Mouse (Mus musculus) hindbrain, embryonic 16.5 days (tissue): ENCODE results near the gene Racgap1. TPM values are rescaled to one million over a fixed set of nuclear protein-coding genes. Genes with fewer than 3 reads are reported as not detected.
A peak's percentile ranks its signal among the peaks of the same experiment; 100 is the strongest.

Source experiments
- ATAC-seq: fragments of 200-750 bp; cut with Nextera tagmentation; 2 replicates; pipeline ENCODE4 v1.8.0; 2017; ENCODE audit warnings: moderate TSS enrichment, moderate library complexity
- H3K27ac ChIP-seq: fragments of 300-500 bp; sonication (generic); 2 replicates; pipeline ENCODE4 v1.5.1; 2014; ENCODE audit warnings: low read depth, mild to moderate bottlenecking, control low read depth, low read length, moderate library complexity
- H3K27me3 ChIP-seq: fragments of 300-500 bp; sonication (generic); replicated peaks from 2 replicates; pipeline ENCODE4 v1.6.1; 2014; ENCODE audit warnings: low read length; ENCODE audit not compliant: control insufficient read depth, insufficient read depth
- H3K36me3 ChIP-seq: fragments of 300-500 bp; sonication (generic); 2 replicates; pipeline ENCODE4 v1.6.1; 2014; ENCODE audit warnings: mild to moderate bottlenecking, low read length, moderate library complexity, mixed read lengths; ENCODE audit not compliant: control insufficient read depth, insufficient read depth
- H3K4me1 ChIP-seq: fragments of 300-500 bp; sonication (generic); 2 replicates; pipeline ENCODE4 v1.6.1; 2014; ENCODE audit warnings: low read depth, low read length; ENCODE audit not compliant: control insufficient read depth, insufficient read depth
- H3K4me2 ChIP-seq: fragments of 300-500 bp; sonication (generic); 2 replicates; pipeline ENCODE4 v1.6.1; 2014; ENCODE audit warnings: mild to moderate bottlenecking, low read length, control low read depth, moderate library complexity
- H3K4me3 ChIP-seq: fragments of 300-500 bp; sonication (generic); 2 replicates; pipeline ENCODE4 v1.5.1; 2014; ENCODE audit warnings: mild to moderate bottlenecking, low read length, control low read depth, moderate library complexity
- H3K9ac ChIP-seq: fragments of 300-500 bp; sonication (generic); 2 replicates; pipeline ENCODE4 v1.6.1; 2014; ENCODE audit warnings: low read depth, mild to moderate bottlenecking, control low read depth, low read length, moderate library complexity
- H3K9me3 ChIP-seq: fragments of 300-500 bp; sonication (generic); 2 replicates; pipeline ENCODE4 v1.6.1; 2014; ENCODE audit warnings: mild to moderate bottlenecking, low read length, moderate library complexity; ENCODE audit not compliant: control insufficient read depth
- WGBS: fragments of 180-500 bp; shearing (Covaris S2); extraction: QIAGEN DNeasy Blood & Tissue Kit; methylation state at CpG from one replicate; pipeline ENCODE4 v1.1.7; 2014; 5-methylcytosine and 5-hydroxymethylcytosine counted together
- polyA plus RNA-seq: library from polyadenylated mRNA; unstranded; fragments of >200 nt; fragmentation: Nextera tagmentation; extraction: Ambion mirVana; gene quantifications from 2 replicates; pipeline ENCODE4 v1.2.1, GENCODE M21; 2015

The Racgap1 gene
- polyA plus RNA-seq, 1 experiment from 2014 or later = 56.7 TPM

GRCm38 (mm10) chr15:99653876-99654275 is 2.4 kb upstream of the Racgap1 start:
- no peak overlapping the region for H3K27ac ChIP-seq
- no peak for ATAC-seq
- H3K4me2 ChIP-seq = peak overlapping the region; percentile 54
- H3K27me3 ChIP-seq = no peaks in the 10 kb centered on the region
- no peaks in the 10 kb centered on the region for H3K9me3 ChIP-seq
- peak overlapping the region; percentile 24 for H3K4me3 ChIP-seq
- no peaks in the 10 kb centered on the region for H3K36me3 ChIP-seq
- H3K4me1 ChIP-seq = peaks cover 25% of the 10 kb centered on the region
- whole genome bisulfite sequencing = 6% methylated on average over 20 of the region's 21 CpGs
- peak overlapping the region; percentile 24; the same call in 1 of the 2 replicates for H3K9ac ChIP-seq

GRCm38 (mm10) chr15:99653291-99653690 is 1.8 kb upstream of the Racgap1 start:
- Histone ChIP-seq H3K4me3 (peak overlapping the region; percentile 24; the same call in 1 of the 2 replicates), H3K36me3 (no peaks in the 10 kb centered on the region), H3K27ac (no peak overlapping the region), H3K9me3 (no peaks in the 10 kb centered on the region), H3K27me3 (no peaks in the 10 kb centered on the region), H3K4me1 (peaks cover 28% of the 10 kb centered on the region), H3K4me2 (peak overlapping the region; percentile 54), H3K9ac (peak overlapping the region; percentile 24; the same call in 1 of the 2 replicates)
- WGBS = 12% methylated on average over 8 of the region's 8 CpGs
- no peak for ATAC-seq

- peak overlapping the region; percentile 59 for H3K4me2 ChIP-seq
- no peaks in the 10 kb centered on the region for H3K27me3 ChIP-seq
- H3K9me3 ChIP-seq = no peaks in the 10 kb centered on the region
- WGBS = 80% methylated on average over 10 of the region's 10 CpGs
- peak overlapping the region; percentile 92 for H3K4me3 ChIP-seq
- H3K27ac ChIP-seq = peak overlapping the region; percentile 3; the same call in 1 of the 2 replicates
- H3K9ac ChIP-seq = 0 out of 2 replicates have a peak overlapping the region, but pooled peaks have one; percentile 46
- H3K4me1 ChIP-seq = peaks cover 38% of the 10 kb centered on the region
- H3K36me3 ChIP-seq = no peaks in the 10 kb centered on the region
- no peak for ATAC-seq
Measured at GRCm38 (mm10) chr15:99651984-99652872, 772 bp upstream of the Racgap1 start.

GRCm38 (mm10) chr15:99650304-99650703 is 1.2 kb downstream of the Racgap1 start:
- peaks cover 36% of the 10 kb centered on the region for H3K4me1 ChIP-seq
- WGBS = 54% methylated on average over 2 of the region's 2 CpGs

GRCm38 (mm10) chr15:99649067-99649761 is 2.2 kb downstream of the Racgap1 start:
- H3K4me1 ChIP-seq = peaks cover 43% of the 10 kb centered on the region
- WGBS = 18% methylated on average over 6 of the region's 6 CpGs
- peak overlapping the region; percentile 42 for H3K27ac ChIP-seq

More at GRCm38 (mm10) chr15:99650304-99650703, 1.2 kb downstream of the Racgap1 start:
- Histone ChIP-seq H3K9me3 (no peaks in the 10 kb centered on the region), H3K4me3 (peak overlapping the region; percentile 92), H3K27ac (no peak overlapping the region; the same call in 1 of the 2 replicates), H3K9ac (0 out of 2 replicates have a peak overlapping the region, but pooled peaks have one; percentile 5), H3K27me3 (no peaks in the 10 kb centered on the region), H3K36me3 (no peaks in the 10 kb centered on the region), H3K4me2 (peak overlapping the region; percentile 90)
- ATAC-seq = no peak

GRCm38 (mm10) chr15:99648326-99648725 is 3.1 kb downstream of the Racgap1 start:
- ATAC-seq = 0 out of 2 replicates have a peak, but pooled peaks have one; percentile 15
- peaks cover 38% of the 10 kb centered on the region for H3K4me1 ChIP-seq
- H3K36me3 ChIP-seq = no peaks in the 10 kb centered on the region
- no peak overlapping the region for H3K4me3 ChIP-seq
- 0 out of 2 replicates have a peak overlapping the region, but pooled peaks have one; percentile 3 for H3K9ac ChIP-seq
- no peaks in the 10 kb centered on the region for H3K9me3 ChIP-seq
- no peaks in the 10 kb centered on the region for H3K27me3 ChIP-seq
- H3K4me2 ChIP-seq = peak overlapping the region; percentile 25; the same call in 1 of the 2 replicates
- 22% methylated on average over 4 of the region's 4 CpGs for WGBS
- H3K27ac ChIP-seq = peak overlapping the region; percentile 72

More at GRCm38 (mm10) chr15:99649067-99649761, 2.2 kb downstream of the Racgap1 start:
- Histone ChIP-seq H3K4me2 (peak overlapping the region; percentile 90), H3K27me3 (no peaks in the 10 kb centered on the region), H3K36me3 (no peaks in the 10 kb centered on the region), H3K9me3 (no peaks in the 10 kb centered on the region), H3K4me3 (no peak overlapping the region), H3K9ac (no peak overlapping the region)
- no peak for ATAC-seq

- H3K36me3 ChIP-seq = no peaks in the 10 kb centered on the region
- WGBS = 23% methylated on average over 7 of the region's 7 CpGs
- peak overlapping the region; percentile 31 for H3K4me2 ChIP-seq
- H3K27me3 ChIP-seq = no peaks in the 10 kb centered on the region
- no peak overlapping the region for H3K4me3 ChIP-seq
- H3K4me1 ChIP-seq = peaks cover 35% of the 10 kb centered on the region
- H3K27ac ChIP-seq = peak overlapping the region; percentile 39
- ATAC-seq = peak; percentile 56; the same call in 1 of the 2 replicates
- H3K9ac ChIP-seq = peak overlapping the region; percentile 48; the same call in 1 of the 2 replicates
- H3K9me3 ChIP-seq = no peaks in the 10 kb centered on the region
Measured at GRCm38 (mm10) chr15:99644776-99645175, 6.7 kb downstream of the Racgap1 start.

GRCm38 (mm10) chr15:99643832-99644231 is 7.6 kb downstream of the Racgap1 start:
- Histone ChIP-seq H3K4me3 (no peak overlapping the region), H3K27ac (0 out of 2 replicates have a peak overlapping the region, but pooled peaks have one; percentile 31), H3K4me1 (peaks cover 28% of the 10 kb centered on the region), H3K27me3 (no peaks in the 10 kb centered on the region), H3K4me2 (no peak overlapping the region), H3K9ac (no peak overlapping the region; the same call in 1 of the 2 replicates), H3K9me3 (no peaks in the 10 kb centered on the region), H3K36me3 (no peaks in the 10 kb centered on the region)
- no peak for ATAC-seq
- WGBS = 64% methylated on average over 10 of the region's 10 CpGs
